Mouse (Mus musculus): ENCODE results near the gene Cnpy3. TPM values are rescaled to one million over a fixed set of nuclear protein-coding genes. Genes with fewer than 3 reads are reported as not detected.

Gene Cnpy3
- total RNA-seq, 4 experiments from 2014 or later, result 17.2 to 22.1 (median 18.4) TPM

Other genes starting within 250 kb of the Cnpy3 start
- gene Cul9, start 205.8 kb downstream of the Cnpy3 start, total RNA-seq (2022), result 10 to 100 TPM; 22.7 to 28.0 (median 24.9) TPM
- gene Srf, start 196.0 kb downstream of the Cnpy3 start, total RNA-seq (2022), result 100 to 1,000 TPM in 2 of 4 experiments, 10 to 100 TPM in 2; 84.1 to 121 (median 98.6) TPM
- 1 to 10 TPM; 1.8 to 3.5 (median 2.1) TPM for gene Ptk7, start 122.7 kb downstream of the Cnpy3 start, total RNA-seq (2022)
- 10 to 100 TPM; 27.5 to 29.1 (median 28.5) TPM for gene Klc4, start 106.2 kb downstream of the Cnpy3 start, total RNA-seq (2022)
- 100 to 1,000 TPM; 115 to 133 (median 125) TPM for gene Mrpl2, start 106.0 kb downstream of the Cnpy3 start, total RNA-seq (2022)
- 10 to 100 TPM; 16.5 to 21.2 (median 18.7) TPM for gene Cul7, start 101.9 kb downstream of the Cnpy3 start, total RNA-seq (2022)
- gene Rrp36, start 77.9 kb downstream of the Cnpy3 start, total RNA-seq (2022), result 10 to 100 TPM; 10.5 to 13.7 (median 12.4) TPM
- gene Mea1, start 73.4 kb downstream of the Cnpy3 start, total RNA-seq (2022), result 10 to 100 TPM; 47.1 to 52.5 (median 51.6) TPM
- 10 to 100 TPM; 53.8 to 65.7 (median 61.5) TPM for gene Klhdc3, start 71.3 kb downstream of the Cnpy3 start, total RNA-seq (2022)
- 10 to 100 TPM; 25.1 to 31.0 (median 28.6) TPM for gene Ppp2r5d, start 47.1 kb downstream of the Cnpy3 start, total RNA-seq (2022)
- 10 to 100 TPM; 34.4 to 37.4 (median 35.7) TPM for gene Pex6, start 40.8 kb downstream of the Cnpy3 start, total RNA-seq (2022)
- gene Gnmt, start 23.0 kb downstream of the Cnpy3 start, total RNA-seq (2022), result 1 to 10 TPM; 2.6 to 7.2 (median 3.4) TPM
- not detected for gene Ptcra, start 11.5 kb upstream of the Cnpy3 start, total RNA-seq (2022)
- gene 2310039H08Rik, start 20.4 kb upstream of the Cnpy3 start, total RNA-seq (2022), result 10 to 100 TPM; 24.2 to 33.2 (median 28.9) TPM
- gene Rpl7l1, start 30.5 kb upstream of the Cnpy3 start, total RNA-seq (2022), result 10 to 100 TPM; 43.9 to 58.6 (median 52.8) TPM
- 10 to 100 TPM; 12.8 to 15.3 (median 14.4) TPM for gene Bicral, start 106.3 kb upstream of the Cnpy3 start, total RNA-seq (2022)
- 10 to 100 TPM; 15.4 to 18.6 (median 17.3) TPM for gene Tbcc, start 138.5 kb upstream of the Cnpy3 start, total RNA-seq (2022)
- not detected for gene Prph2, start 158.2 kb upstream of the Cnpy3 start, total RNA-seq (2022)

Data from heart, adult 8-10 months (tissue).